Mouse (Mus musculus) heart, embryonic 16.5 days (tissue): ENCODE measurements around the gene Selenoi. TPM values are rescaled to one million over a fixed set of nuclear protein-coding genes. Genes with fewer than 3 reads are reported as not detected.
"Not testable (repeated sequence)": the region's sequence is repeated elsewhere in the genome, so short reads cannot be mapped to it uniquely, and the experiment has no call there.

Source experiments
- ATAC-seq: fragments of 200-750 bp; cut with Nextera tagmentation; replicated peaks from 2 replicates; pipeline ENCODE4 v1.8.0; 2017; ENCODE audit warnings: moderate number of reproducible peaks; ENCODE audit not compliant: insufficient read depth, low FRiP score; ENCODE audit errors: extremely low read depth
- H3K27ac ChIP-seq: fragments of 300-500 bp; sonication (generic); 2 replicates; pipeline ENCODE4 v1.5.1; 2014; ENCODE audit warnings: mild to moderate bottlenecking, low read length, control low read depth, moderate library complexity
- H3K27me3 ChIP-seq: fragments of 300-500 bp; sonication (generic); 2 replicates; pipeline ENCODE4 v1.6.1; 2014; ENCODE audit warnings: low read length, mixed read lengths; ENCODE audit not compliant: control insufficient read depth, insufficient read depth
- H3K36me3 ChIP-seq: fragments of 300-500 bp; sonication (generic); 2 replicates; pipeline ENCODE4 v1.6.1; 2014; ENCODE audit not compliant: control insufficient read depth, insufficient read depth
- H3K4me1 ChIP-seq: fragments of 300-500 bp; sonication (generic); 2 replicates; pipeline ENCODE4 v1.6.1; 2014; ENCODE audit warnings: low read length, mixed read lengths; ENCODE audit not compliant: control insufficient read depth, insufficient read depth
- H3K4me2 ChIP-seq: fragments of 300-500 bp; sonication (generic); 2 replicates; pipeline ENCODE4 v1.6.1; 2014; ENCODE audit warnings: low read depth, mild to moderate bottlenecking, control low read depth, low read length
- H3K4me3 ChIP-seq: fragments of 300-500 bp; sonication (generic); 2 replicates; pipeline ENCODE4 v1.5.1; 2014; ENCODE audit warnings: mild to moderate bottlenecking, control low read depth, low read length
- H3K9ac ChIP-seq: fragments of 300-500 bp; sonication (generic); 2 replicates; pipeline ENCODE4 v1.6.1; 2014; ENCODE audit warnings: low read length, control low read depth
- H3K9me3 ChIP-seq: fragments of 300-500 bp; sonication (generic); replicated peaks from 2 replicates; pipeline ENCODE4 v1.6.1; 2016; ENCODE audit warnings: low read length; ENCODE audit not compliant: control insufficient read depth
- WGBS: fragments of 180-500 bp; shearing (Covaris S2); extraction: QIAGEN DNeasy Blood & Tissue Kit; methylation state at CpG from one replicate; pipeline ENCODE4 v1.1.7; 2014; 5-methylcytosine and 5-hydroxymethylcytosine counted together
- polyA plus RNA-seq: library from polyadenylated mRNA; unstranded; fragments of >200 nt; fragmentation: Nextera tagmentation; extraction: Ambion mirVana; gene quantifications from 2 replicates; pipeline ENCODE4 v1.2.1, GENCODE M21; 2015

Gene Selenoi
- polyA plus RNA-seq, 1 experiment from 2014 or later, result 12.8 TPM

- no peak overlapping the region for H3K9ac ChIP-seq
- no peak overlapping the region for H3K27ac ChIP-seq
- ATAC-seq, result no peak
- no peaks in the 10 kb centered on the region for H3K9me3 ChIP-seq
- no peak overlapping the region for H3K4me3 ChIP-seq
- no peaks in the 10 kb centered on the region for H3K27me3 ChIP-seq
- no peaks in the 10 kb centered on the region for H3K36me3 ChIP-seq
- H3K4me1 ChIP-seq, result peaks cover 2% of the 10 kb centered on the region; the same call in 1 of the 2 replicates
- no peak overlapping the region for H3K4me2 ChIP-seq
- 79% methylated on average over 1 of the region's 1 CpGs for WGBS
Observed at GRCm38 (mm10) chr5:30204441-30204840, 27.9 kb upstream of the Selenoi start.

- H3K4me3 ChIP-seq, result no peak overlapping the region
- peaks cover 5% of the 10 kb centered on the region; the same call in 1 of the 2 replicates for H3K4me1 ChIP-seq
- 65% methylated on average over 3 of the region's 3 CpGs for WGBS
- no peak overlapping the region for H3K27ac ChIP-seq
- H3K9me3 ChIP-seq, result no peaks in the 10 kb centered on the region
- ATAC-seq, result no peak
- H3K27me3 ChIP-seq, result no peaks in the 10 kb centered on the region
- H3K36me3 ChIP-seq, result no peaks in the 10 kb centered on the region
- H3K4me2 ChIP-seq, result no peak overlapping the region
- no peak overlapping the region for H3K9ac ChIP-seq
Observed at GRCm38 (mm10) chr5:30205034-30205433, 27.3 kb upstream of the Selenoi start.

DNA sequence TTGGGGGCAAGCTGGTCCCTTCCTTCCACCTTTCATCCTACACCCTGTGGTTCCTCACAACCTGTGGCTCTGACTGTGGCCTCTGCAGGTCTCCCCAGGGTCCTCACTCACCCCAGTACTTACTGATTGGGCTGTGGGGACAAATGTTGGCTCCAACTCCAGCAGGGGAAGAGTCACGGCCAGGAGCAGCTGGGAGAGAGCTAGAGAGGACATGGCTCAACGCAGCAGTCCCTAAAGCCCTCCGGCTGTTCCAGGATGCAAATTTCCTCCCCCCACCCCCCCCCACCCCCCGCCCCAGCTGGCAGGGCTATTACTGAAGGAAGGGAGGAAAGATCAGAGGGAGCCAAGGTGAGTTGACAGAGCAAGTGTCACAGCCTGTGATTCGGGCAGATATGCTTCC lies 26.9 kb upstream of the Selenoi start, which contains the start of gene Adgrf3:
TSS of gene Adgrf3 (minus strand) at position 230 of the 400 bp plus-strand sequence.
- Histone ChIP-seq H3K4me3 (no peak within 1 kb of the TSS), H3K9ac (no peak within 1 kb of the TSS), H3K27ac (no peak within 1 kb of the TSS), H3K4me1 (peaks cover 8% of the 10 kb centered on the region; the same call in 1 of the 2 replicates), H3K36me3 (no peaks in the 10 kb centered on the region), H3K4me2 (no peak within 1 kb of the TSS), H3K9me3 (no peaks in the 10 kb centered on the region), H3K27me3 (no peaks in the 10 kb centered on the region)
- WGBS, result 42% methylated on average over 5 of the region's 5 CpGs
- no peak for ATAC-seq

GRCm38 (mm10) chr5:30207276-30207675 lies 25.1 kb upstream of the Selenoi start:
- 67% methylated on average over 6 of the region's 6 CpGs for WGBS
- no peak for ATAC-seq

GRCm38 (mm10) chr5:30210758-30211157 lies 21.6 kb upstream of the Selenoi start:
- not testable (repeated sequence) for H3K27ac ChIP-seq, H3K9ac ChIP-seq, H3K4me2 ChIP-seq, H3K27me3 ChIP-seq, H3K36me3 ChIP-seq, H3K4me1 ChIP-seq, H3K9me3 ChIP-seq, ATAC-seq, H3K4me3 ChIP-seq
- WGBS, result 85% methylated on average over 5 of the region's 5 CpGs

More at GRCm38 (mm10) chr5:30207276-30207675, 25.1 kb upstream of the Selenoi start:
- Histone ChIP-seq H3K4me1 (peaks cover 8% of the 10 kb centered on the region; the same call in 1 of the 2 replicates), H3K4me2 (no peak overlapping the region), H3K36me3 (no peaks in the 10 kb centered on the region), H3K27me3 (no peaks in the 10 kb centered on the region), H3K27ac (no peak overlapping the region), H3K4me3 (no peak overlapping the region), H3K9ac (no peak overlapping the region), H3K9me3 (no peaks in the 10 kb centered on the region)

- 7% methylated on average over 4 of the region's 4 CpGs for WGBS
- no peak overlapping the region for H3K4me3 ChIP-seq
- H3K4me1 ChIP-seq, result peaks cover 3% of the 10 kb centered on the region; the same call in 1 of the 2 replicates
- no peaks in the 10 kb centered on the region for H3K36me3 ChIP-seq
- no peak for ATAC-seq
- no peaks in the 10 kb centered on the region; the same call in 1 of the 2 replicates for H3K27me3 ChIP-seq
- H3K9ac ChIP-seq, result no peak overlapping the region
- no peaks in the 10 kb centered on the region for H3K9me3 ChIP-seq
- H3K27ac ChIP-seq, result no peak overlapping the region
- no peak overlapping the region for H3K4me2 ChIP-seq
Observed at GRCm38 (mm10) chr5:30214889-30215288, 17.5 kb upstream of the Selenoi start.

DNA sequence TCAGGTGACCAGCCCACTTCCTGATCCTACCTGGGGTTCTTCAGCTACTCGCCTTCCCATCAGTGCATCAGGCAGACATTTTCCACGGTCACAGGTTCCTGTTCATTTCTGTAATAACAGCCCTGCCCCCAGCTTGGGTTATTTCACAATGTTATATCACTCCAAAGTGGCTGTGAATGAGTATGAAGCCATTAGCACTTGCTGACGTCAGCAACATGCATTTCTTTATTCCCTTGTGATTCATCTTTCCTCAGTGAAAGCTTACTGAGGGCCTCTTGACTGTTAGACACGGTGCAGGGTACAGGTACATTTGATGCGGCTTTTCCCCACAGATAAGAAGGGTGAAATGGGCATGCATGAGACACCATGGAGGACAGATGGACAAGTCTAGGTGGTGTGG lies 16.4 kb upstream of the Selenoi start:
- 66% methylated on average over 5 of the region's 5 CpGs for WGBS
- ATAC-seq, result no peak

DNA sequence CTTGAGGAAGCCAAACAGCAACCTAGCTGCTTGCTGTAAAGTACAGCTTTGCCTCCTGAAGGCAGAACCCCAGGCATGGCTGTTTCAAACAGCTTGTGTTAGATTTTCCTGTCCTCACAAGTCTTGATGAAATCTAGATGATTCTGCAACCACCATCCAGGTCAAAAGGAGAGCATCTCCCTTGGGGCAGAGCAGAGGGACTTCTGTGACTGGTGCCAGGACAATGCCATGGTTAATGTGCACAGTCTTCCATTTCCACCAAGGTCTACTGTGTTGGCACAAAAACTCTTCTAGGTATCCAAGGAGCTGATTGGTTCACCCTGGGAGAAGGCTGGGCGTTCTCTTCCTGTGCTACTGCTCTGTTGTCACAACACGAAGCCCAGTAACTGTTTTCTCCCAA lies 12.7 kb upstream of the Selenoi start:
- WGBS, result 89% methylated on average over 2 of the region's 2 CpGs
- Histone ChIP-seq H3K9me3 (no peaks in the 10 kb centered on the region), H3K27me3 (no peaks in the 10 kb centered on the region; the same call in 1 of the 2 replicates), H3K4me2 (no peak overlapping the region), H3K36me3 (peaks cover 3% of the 10 kb centered on the region; the same call in 1 of the 2 replicates), H3K4me3 (no peak overlapping the region), H3K4me1 (no peaks in the 10 kb centered on the region), H3K9ac (no peak overlapping the region), H3K27ac (no peak overlapping the region)
- ATAC-seq, result no peak

More for the DNA sequence above, 16.4 kb upstream of the Selenoi start:
- H3K9me3 ChIP-seq, result no peaks in the 10 kb centered on the region
- no peaks in the 10 kb centered on the region for H3K4me1 ChIP-seq
- no peak overlapping the region for H3K4me3 ChIP-seq
- H3K4me2 ChIP-seq, result no peak overlapping the region
- no peaks in the 10 kb centered on the region; the same call in 1 of the 2 replicates for H3K27me3 ChIP-seq
- H3K27ac ChIP-seq, result no peak overlapping the region
- H3K36me3 ChIP-seq, result no peaks in the 10 kb centered on the region
- H3K9ac ChIP-seq, result no peak overlapping the region

DNA sequence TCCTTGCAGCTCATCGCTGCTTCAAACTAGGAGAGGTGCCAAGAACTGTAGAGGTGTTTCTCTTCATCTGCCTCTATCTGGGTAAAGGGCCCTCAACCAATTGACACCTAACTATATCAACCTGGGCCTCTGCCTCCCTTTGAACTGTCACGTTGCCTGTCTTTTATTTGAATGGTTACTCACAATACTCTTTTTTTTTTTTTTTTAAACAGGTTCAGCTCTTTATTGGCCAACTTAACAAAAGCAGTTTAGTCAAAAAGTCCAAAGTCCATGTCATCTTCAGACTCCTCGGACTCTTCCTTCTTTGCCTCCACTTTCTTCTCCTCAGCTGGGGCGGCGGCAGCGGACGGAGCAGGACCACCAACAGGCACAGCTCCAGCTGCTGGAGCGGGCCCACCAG lies 11.7 kb upstream of the Selenoi start:
- Histone ChIP-seq H3K4me2 (no peak overlapping the region), H3K27ac (no peak overlapping the region), H3K27me3 (no peaks in the 10 kb centered on the region; the same call in 1 of the 2 replicates), H3K36me3 (peaks cover 3% of the 10 kb centered on the region; the same call in 1 of the 2 replicates), H3K4me1 (no peaks in the 10 kb centered on the region), H3K9ac (no peak overlapping the region), H3K9me3 (no peaks in the 10 kb centered on the region), H3K4me3 (no peak overlapping the region)
- 89% methylated on average over 8 of the region's 8 CpGs for WGBS
- no peak for ATAC-seq
